ENCODE assay signal across 9 mouse cellular contexts in genomic region chr4:57914193-57915190, GRCm38 (mm10). TPM values are rescaled to one million over a fixed set of nuclear protein-coding genes. Genes with fewer than 3 reads are reported as not detected.
A peak's percentile ranks its signal among the peaks of the same experiment; 100 is the strongest.
DNase-seq lines count a peak whose midpoint lies in the region; ATAC-seq and TF ChIP-seq lines count a peak whose summit lies in the region.
"Had no signal": no experiment of that assay in that cellular context is flagged by ENCODE, and none has a peak within 500 bp of the region (broad histone marks: within the 10 kb centered on the region; RNA-seq: fewer than 3 reads in every experiment).

No protein-coding gene starts in this region.

- 0 out of 2 replicates have a peak, but pooled peaks cover 4% of the 10 kb centered on the region for H3K9me3 ChIP-seq in heart, embryonic 12.5 days (replicated peaks)
- no peaks in the 10 kb centered on the region; the same call in 1 of the 2 replicates for H3K9me3 ChIP-seq in lung, embryonic 14.5 days (ENCODE audit: low read depth, low read length)
- no peaks in the 10 kb centered on the region for H3K9me3 ChIP-seq in intestine, embryonic 15.5 days
- H3K9me3 ChIP-seq in stomach, embryonic 14.5 days (ENCODE audit: control insufficient read depth, low read depth, low read length), result no peaks in the 10 kb centered on the region

- H3K27ac ChIP-seq in heart, embryonic 12.5 days (ENCODE audit: poor library complexity, severe bottlenecking), result no peak overlapping the region
- peak overlapping the region; percentile 25 for H3K27ac ChIP-seq in lung, embryonic 14.5 days (ENCODE audit: low read depth)
- peak overlapping the region; percentile 91 for H3K27ac ChIP-seq in intestine, embryonic 15.5 days
- H3K27ac ChIP-seq in stomach, embryonic 14.5 days (ENCODE audit: low read length), result peak overlapping the region; percentile 86

- 58% methylated on average over 10 of the region's 10 CpGs for WGBS in heart, embryonic 12.5 days
- 58% methylated on average over 10 of the region's 10 CpGs for WGBS in lung, embryonic 14.5 days
- 57% methylated on average over 10 of the region's 10 CpGs for WGBS in intestine, embryonic 15.5 days
- WGBS in stomach, embryonic 14.5 days, result 58% methylated on average over 9 of the region's 10 CpGs

- no peak overlapping the region for H3K4me2 ChIP-seq in heart, embryonic 12.5 days
- H3K4me2 ChIP-seq in lung, embryonic 14.5 days, result peak overlapping the region; percentile 55
- H3K4me2 ChIP-seq in intestine, embryonic 15.5 days (replicated peaks), result peak overlapping the region; percentile 51
- peak overlapping the region; percentile 38 for H3K4me2 ChIP-seq in stomach, embryonic 14.5 days (replicated peaks; ENCODE audit: low read depth, low read length)

- no peaks in the 10 kb centered on the region for H3K36me3 ChIP-seq in heart, embryonic 12.5 days
- H3K36me3 ChIP-seq in lung, embryonic 14.5 days (ENCODE audit: insufficient read depth), result no peaks in the 10 kb centered on the region
- no peaks in the 10 kb centered on the region for H3K36me3 ChIP-seq in intestine, embryonic 15.5 days
- no peaks in the 10 kb centered on the region for H3K36me3 ChIP-seq in stomach, embryonic 14.5 days (ENCODE audit: control insufficient read depth, insufficient read depth, low read length)

- H3K27me3 ChIP-seq in heart, embryonic 12.5 days (replicated peaks), result peaks cover 14% of the 10 kb centered on the region; the same call in 1 of the 2 replicates
- H3K27me3 ChIP-seq in lung, embryonic 14.5 days (ENCODE audit: insufficient read depth, low read length), result no peaks in the 10 kb centered on the region
- no peaks in the 10 kb centered on the region for H3K27me3 ChIP-seq in intestine, embryonic 15.5 days (replicated peaks)
- no peaks in the 10 kb centered on the region for H3K27me3 ChIP-seq in stomach, embryonic 14.5 days (ENCODE audit: control insufficient read depth, insufficient read depth, low read length)

- intact Hi-C loops in heart, postnatal 10 days (cut with DNase I), result no loop called here

- H3K4me3 ChIP-seq in heart, embryonic 12.5 days, result no peak overlapping the region
- peak overlapping the region; percentile 27 for H3K4me3 ChIP-seq in lung, embryonic 14.5 days (ENCODE audit: low read depth, low read length)
- H3K4me3 ChIP-seq in intestine, embryonic 15.5 days (replicated peaks), result peak overlapping the region; percentile 41
- H3K4me3 ChIP-seq in stomach, embryonic 14.5 days (ENCODE audit: low read depth, low read length), result peak overlapping the region; percentile 29

- TF ChIP-seq CTCF in lung, embryonic 14.5 days (IDR thresholded peaks at IDR 0.05; ENCODE audit: low read depth), result peak; percentile 41

- no peak overlapping the region for H3K9ac ChIP-seq in heart, embryonic 12.5 days
- H3K9ac ChIP-seq in lung, embryonic 14.5 days, result no peak overlapping the region
- peak overlapping the region; percentile 54 for H3K9ac ChIP-seq in intestine, embryonic 15.5 days
- 0 out of 2 replicates have a peak overlapping the region, but pooled peaks have one; percentile 14 for H3K9ac ChIP-seq in stomach, embryonic 14.5 days (replicated peaks; ENCODE audit: low read depth, low read length)

- H3K4me1 ChIP-seq in heart, embryonic 12.5 days (replicated peaks), result peaks cover 17% of the 10 kb centered on the region
- no peaks in the 10 kb centered on the region for H3K4me1 ChIP-seq in lung, embryonic 14.5 days (ENCODE audit: insufficient read depth)
- H3K4me1 ChIP-seq in intestine, embryonic 15.5 days (replicated peaks), result peaks cover 8% of the 10 kb centered on the region
- H3K4me1 ChIP-seq in stomach, embryonic 14.5 days (ENCODE audit: control insufficient read depth, insufficient read depth, low read length), result peaks cover 2% of the 10 kb centered on the region

- no peak for DNase-seq in heart, postnatal 10 days
- peak; percentile 23 for DNase-seq in lung, embryonic 14.5 days
- DNase-seq in lung, postnatal 4 days, result no peak
- DNase-seq in frontal cortex, postnatal 14 days (ENCODE audit: low spot score in 2 of 2), result no peak
- no peak for DNase-seq in urinary bladder, postnatal 14 days (ENCODE audit: low spot score)

- peak; percentile 18; the same call in 1 of the 2 replicates for ATAC-seq in heart, embryonic 12.5 days (ENCODE audit: insufficient number of reproducible peaks, low FRiP score)
- ATAC-seq in lung, embryonic 14.5 days (ENCODE audit: insufficient read depth), result 0 out of 2 replicates have a peak, but pooled peaks have one; percentile 26
- ATAC-seq in intestine, embryonic 15.5 days, result peak; percentile 26; the same call in 1 of the 2 replicates
- peak; percentile 15; the same call in 1 of the 2 replicates for ATAC-seq in stomach, embryonic 14.5 days (ENCODE audit: insufficient number of reproducible peaks, insufficient read depth, low FRiP score, low read depth)
- ATAC-seq: forebrain, embryonic 14.5 days had no signal

RNA-seq across cellular contexts. Expression of gene D630039A03Rik, which starts 1.6 kb away (rescaled TPM):
- 0.05 and 0.06 TPM in 2 replicates for polyA plus RNA-seq in heart, embryonic 12.5 days (2016; fragmentation: Nextera tagmentation; extraction: Ambion mirVana)
- under 1 TPM; 0.19 to 0.20 TPM for total RNA-seq in heart, postnatal 10 days (2021)
- 2.2 and 2.3 TPM in 2 replicates for polyA plus RNA-seq in lung, embryonic 14.5 days (2014; fragmentation: Nextera tagmentation; extraction: Ambion mirVana)
- 10.9 and 11.2 TPM in 2 replicates for polyA plus RNA-seq in intestine, embryonic 15.5 days (2015; fragmentation: Nextera tagmentation; extraction: Ambion mirVana)
- 9.4 and 9.9 TPM in 2 replicates for polyA plus RNA-seq in stomach, embryonic 14.5 days (2014; fragmentation: Nextera tagmentation; extraction: Ambion mirVana)
- polyA plus RNA-seq: forebrain, embryonic 14.5 days had no signal

RNA-seq across cellular contexts. Expression of gene Txn1, which starts 41.7 kb away (rescaled TPM):
- polyA plus RNA-seq in heart, embryonic 12.5 days (2016; fragmentation: Nextera tagmentation; extraction: Ambion mirVana), result 305 TPM in 2 replicates
- 100 to 1,000 TPM; 161 to 178 TPM for total RNA-seq in heart, postnatal 10 days (2021)
- polyA plus RNA-seq in lung, embryonic 14.5 days (2014; fragmentation: Nextera tagmentation; extraction: Ambion mirVana), result 472 and 487 TPM in 2 replicates
- 632 and 657 TPM in 2 replicates for polyA plus RNA-seq in intestine, embryonic 15.5 days (2015; fragmentation: Nextera tagmentation; extraction: Ambion mirVana)
- polyA plus RNA-seq in stomach, embryonic 14.5 days (2014; fragmentation: Nextera tagmentation; extraction: Ambion mirVana), result 466 and 478 TPM in 2 replicates

Comparison
In these comparisons a context has a peak if more than half of its experiments do, and no peak if none do; other contexts are left out.
1. H3K9ac ChIP-seq: peak in intestine, embryonic 15.5 days (single experiment) and stomach, embryonic 14.5 days (single experiment); none in heart, embryonic 12.5 days (single experiment) and lung, embryonic 14.5 days (single experiment).
2. Peak in every context shown above with its lines, with median percentiles within 50 percentile points of each other: ATAC-seq.